Mouse (Mus musculus): ENCODE results near the gene Man2b1. TPM values are rescaled to one million over a fixed set of nuclear protein-coding genes. Genes with fewer than 3 reads are reported as not detected.
A peak's percentile ranks its signal among the peaks of the same experiment; 100 is the strongest.

Gene Man2b1
- total and polyA plus RNA-seq, 3 experiments: 29.1 to 45.6 (median 40.7) TPM

DNA sequence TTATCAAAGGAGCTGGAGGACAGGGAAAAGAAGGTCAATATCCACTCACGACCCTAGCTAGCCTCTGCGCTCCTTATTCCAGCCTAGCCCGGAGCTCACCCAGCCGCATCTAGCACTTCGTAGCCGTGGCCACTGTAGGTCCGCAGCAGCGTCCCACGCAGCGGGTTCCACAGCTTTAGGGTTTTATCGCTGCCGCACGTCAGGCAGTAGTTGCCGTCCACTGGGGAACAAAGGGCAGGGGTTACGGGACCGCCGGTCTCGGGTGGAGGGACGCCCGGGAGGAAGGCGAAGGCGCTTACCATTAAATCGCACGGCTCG, 2.9 kb upstream of the Man2b1 start:
- no peaks in the 10 kb centered on the region for H3K9me3 ChIP-seq (replicated peaks; ENCODE audit: low read length)
- dilution Hi-C loops (cut with MboI; ENCODE audit: extremely low pct_ligation_motif_present, extremely low pct_unique_long_range_greater_than_20kb, low sequenced_read_pairs) (no loop called here), in situ Hi-C loops (cut with MboI; ENCODE audit: low pct_ligation_motif_present, low pct_unique_long_range_greater_than_20kb, low sequenced_read_pairs) (no loop called here)
- peaks cover 27 to 46% of the 10 kb centered on the region in 2 experiments for H3K36me3 ChIP-seq (replicated peaks in 1 of 2; ENCODE audit: control insufficient read depth in 1 of 2, insufficient read depth in 1 of 2, low read length in 1 of 2)
- no peak for DNase-seq (ENCODE audit: extremely low read depth)
- no peaks in the 10 kb centered on the region for H3K27me3 ChIP-seq (replicated peaks)
- peak overlapping the region; percentile 86 to 96 (median 94) for H3K4me3 ChIP-seq (replicated peaks in 1 of 3; ENCODE audit: low read depth in 2 of 3, low read length in 2 of 3, poor library complexity in 1 of 3)
- TF ChIP-seq POLR2AphosphoS2 (IDR thresholded peaks at IDR 0.05; ENCODE audit: low read depth, low read length): peak; percentile 59; the same call in 1 of the 2 replicates
- TF ChIP-seq POLR2A (IDR thresholded peaks at IDR 0.05; ENCODE audit: low read depth, low read length): 0 out of 2 replicates have a peak, but pooled peaks have one; percentile 25
- no peak for TF ChIP-seq USF2 (conservative IDR thresholded peaks at IDR 0.05; ENCODE audit: low read depth, low read length)
- peak overlapping the region; percentile 40 for H3K4me2 ChIP-seq (ENCODE audit: insufficient read depth, low read depth, poor library complexity, severe bottlenecking)
- H3K4me1 ChIP-seq (ENCODE audit: control insufficient read depth in 1 of 2, insufficient read depth in 2 of 2): peaks cover 7 to 41% of the 10 kb centered on the region in 2 experiments; a peak in 3 of 4 replicates
- H3K9ac ChIP-seq (ENCODE audit: insufficient read depth, low read depth): peak overlapping the region; percentile 85
- peaks cover 16% of the 10 kb centered on the region for H3K79me2 ChIP-seq (replicated peaks; ENCODE audit: control insufficient read depth, extremely low read depth, insufficient read depth, poor library complexity, severe bottlenecking)
- H3K27ac ChIP-seq (ENCODE audit: insufficient read depth, low read depth): no peak overlapping the region

DNA sequence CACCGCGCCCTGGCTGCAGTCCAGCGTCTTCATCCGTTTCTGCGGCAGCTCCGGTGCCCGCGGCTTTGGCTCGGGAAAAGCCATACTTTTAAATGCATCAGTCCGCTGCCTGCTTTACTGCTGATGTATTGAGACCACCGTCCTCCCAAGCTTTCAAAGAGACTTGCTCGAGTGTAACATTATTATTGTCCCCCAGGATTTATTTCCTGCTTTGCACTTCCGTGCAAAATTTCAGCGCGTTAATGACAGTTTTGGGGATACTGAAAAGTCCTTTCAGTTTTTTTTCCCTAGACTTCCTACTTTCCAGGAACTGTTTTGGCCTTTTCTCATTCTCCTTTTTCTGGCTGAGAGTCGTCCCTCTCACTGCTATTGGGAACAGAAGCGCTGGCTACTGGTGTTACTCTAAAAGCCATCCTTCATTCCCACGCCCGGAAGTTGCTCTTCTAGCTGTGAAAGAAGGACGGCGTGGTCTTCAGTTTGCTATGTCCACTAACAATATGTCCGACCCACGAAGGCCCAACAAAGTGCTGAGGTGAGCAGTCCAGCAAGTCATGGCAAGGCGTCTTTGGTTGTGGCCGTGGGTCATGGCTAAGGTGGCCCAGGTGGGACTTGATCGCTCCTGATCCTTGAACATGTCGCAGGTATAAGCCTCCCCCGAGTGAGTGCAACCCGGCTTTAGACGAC, 2.4 kb upstream of the Man2b1 start, which contains the start of gene Wdr83os:
Gene Wdr83os (plus strand): TSS at position 209 of the 684 bp plus-strand sequence.
- Histone ChIP-seq H3K4me3 (replicated peaks in 1 of 3; ENCODE audit: low read depth in 2 of 3, low read length in 2 of 3, poor library complexity in 1 of 3) (peak within 1 kb of the TSS; percentile 86 to 96 (median 94)), H3K4me1 (ENCODE audit: control insufficient read depth in 1 of 2, insufficient read depth in 2 of 2) (peaks cover 7 to 42% of the 10 kb centered on the region in 2 experiments; a peak in 3 of 4 replicates), H3K9ac (ENCODE audit: insufficient read depth, low read depth) (peak within 1 kb of the TSS; percentile 85), H3K9me3 (replicated peaks; ENCODE audit: low read length) (no peaks in the 10 kb centered on the region), H3K4me2 (ENCODE audit: insufficient read depth, low read depth, poor library complexity, severe bottlenecking) (peak within 1 kb of the TSS; percentile 89), H3K79me2 (replicated peaks; ENCODE audit: control insufficient read depth, extremely low read depth, insufficient read depth, poor library complexity, severe bottlenecking) (peaks cover 16% of the 10 kb centered on the region), H3K27ac (ENCODE audit: insufficient read depth, low read depth) (peak within 1 kb of the TSS; percentile 53), H3K27me3 (replicated peaks) (no peaks in the 10 kb centered on the region), H3K36me3 (replicated peaks in 1 of 2; ENCODE audit: control insufficient read depth in 1 of 2, insufficient read depth in 1 of 2, low read length in 1 of 2) (peaks cover 27 to 46% of the 10 kb centered on the region in 2 experiments)
- peak; percentile 69 for DNase-seq (ENCODE audit: extremely low read depth)
- in situ Hi-C loops (cut with MboI; ENCODE audit: low pct_ligation_motif_present, low pct_unique_long_range_greater_than_20kb, low sequenced_read_pairs) (no loop called here), dilution Hi-C loops (cut with MboI; ENCODE audit: extremely low pct_ligation_motif_present, extremely low pct_unique_long_range_greater_than_20kb, low sequenced_read_pairs) (no loop called here)
- peak; percentile 74 for TF ChIP-seq MYC (IDR thresholded peaks at IDR 0.05; ENCODE audit: low read depth, low read length)
- peak; percentile 0; the same call in 1 of the 2 replicates for TF ChIP-seq NELFE (IDR thresholded peaks at IDR 0.05; ENCODE audit: low read depth, low read length)
- TF ChIP-seq ZC3H11A (IDR thresholded peaks at IDR 0.05; ENCODE audit: low read depth, low read length): no peak
- peak; percentile 77 for TF ChIP-seq ELF1 (IDR thresholded peaks at IDR 0.05; ENCODE audit: low read depth, low read length)
- TF ChIP-seq HCFC1 (IDR thresholded peaks at IDR 0.05; ENCODE audit: low read depth, low read length): peak; percentile 85
- TF ChIP-seq TCF12 (IDR thresholded peaks at IDR 0.05; ENCODE audit: low read depth, low read length): no peak
- peak; percentile 88 for TF ChIP-seq SIN3A (IDR thresholded peaks at IDR 0.05; ENCODE audit: low read length)
- TF ChIP-seq CHD2 (IDR thresholded peaks at IDR 0.05; ENCODE audit: low read length): no peak
- TF ChIP-seq SMC3 (IDR thresholded peaks at IDR 0.05; ENCODE audit: low read depth, low read length): no peak
- TF ChIP-seq MEF2A (IDR thresholded peaks at IDR 0.05; ENCODE audit: borderline replicate concordance, low read depth, low read length): no peak
- no peak for TF ChIP-seq UBTF (IDR thresholded peaks at IDR 0.05; ENCODE audit: low read depth, low read length)
- no peak for TF ChIP-seq MAFK (IDR thresholded peaks at IDR 0.05; ENCODE audit: insufficient replicate concordance, low read length)
- peak; percentile 77; the same call in 1 of the 2 replicates for TF ChIP-seq TBP (conservative IDR thresholded peaks at IDR 0.05; ENCODE audit: low read depth, low read length)
- TF ChIP-seq POLR2AphosphoS2 (IDR thresholded peaks at IDR 0.05; ENCODE audit: low read depth, low read length): no peak; the same call in 1 of the 2 replicates
- no peak for TF ChIP-seq JUND (conservative IDR thresholded peaks at IDR 0.05; ENCODE audit: low read depth, low read length)
- TF ChIP-seq MAX (IDR thresholded peaks at IDR 0.05; ENCODE audit: low read length): peak; percentile 65; the same call in 1 of the 2 replicates
- TF ChIP-seq NRF1 (IDR thresholded peaks at IDR 0.05; ENCODE audit: low read depth, low read length): no peak
- TF ChIP-seq RCOR1 (conservative IDR thresholded peaks at IDR 0.05; ENCODE audit: low read depth, low read length): no peak
- no peak for TF ChIP-seq E2F4 (IDR thresholded peaks at IDR 0.05; ENCODE audit: insufficient replicate concordance, low read depth, low read length)
- no peak; the same call in 1 of the 2 replicates for TF ChIP-seq KAT2A (IDR thresholded peaks at IDR 0.05; ENCODE audit: insufficient replicate concordance, low read length)
- TF ChIP-seq EP300 (IDR thresholded peaks at IDR 0.05; ENCODE audit: low read length): no peak
- TF ChIP-seq ZNF384 (IDR thresholded peaks at IDR 0.05; ENCODE audit: low read depth, low read length): no peak
- no peak for TF ChIP-seq BHLHE40 (IDR thresholded peaks at IDR 0.05; ENCODE audit: low read depth, low read length)
- TF ChIP-seq PAX5 (IDR thresholded peaks at IDR 0.05; ENCODE audit: low read length): no peak
- peak; percentile 49; the same call in 1 of the 2 replicates for TF ChIP-seq POLR2A (IDR thresholded peaks at IDR 0.05; ENCODE audit: low read depth, low read length)
- TF ChIP-seq ZKSCAN1 (IDR thresholded peaks at IDR 0.05; ENCODE audit: borderline replicate concordance, low read depth, low read length): no peak
- no peak for TF ChIP-seq USF2 (conservative IDR thresholded peaks at IDR 0.05; ENCODE audit: low read depth, low read length)
- no peak for TF ChIP-seq USF1 (IDR thresholded peaks at IDR 0.05; ENCODE audit: low read depth, low read length)
- TF ChIP-seq CHD1 (IDR thresholded peaks at IDR 0.05; ENCODE audit: low read depth, low read length): no peak
- TF ChIP-seq MAZ (IDR thresholded peaks at IDR 0.05; ENCODE audit: low read depth, low read length): no peak
- no peak for TF ChIP-seq JUN (IDR thresholded peaks at IDR 0.05; ENCODE audit: insufficient read depth, low read depth, low read length)
